Mouse (Mus musculus): ENCODE results near the gene Rel. TPM values are rescaled to one million over a fixed set of nuclear protein-coding genes. Genes with fewer than 3 reads are reported as not detected.

Gene Rel
- total and polyA plus RNA-seq, 3 experiments = 0.42 to 2.5 TPM; not detected in 1

DNA sequence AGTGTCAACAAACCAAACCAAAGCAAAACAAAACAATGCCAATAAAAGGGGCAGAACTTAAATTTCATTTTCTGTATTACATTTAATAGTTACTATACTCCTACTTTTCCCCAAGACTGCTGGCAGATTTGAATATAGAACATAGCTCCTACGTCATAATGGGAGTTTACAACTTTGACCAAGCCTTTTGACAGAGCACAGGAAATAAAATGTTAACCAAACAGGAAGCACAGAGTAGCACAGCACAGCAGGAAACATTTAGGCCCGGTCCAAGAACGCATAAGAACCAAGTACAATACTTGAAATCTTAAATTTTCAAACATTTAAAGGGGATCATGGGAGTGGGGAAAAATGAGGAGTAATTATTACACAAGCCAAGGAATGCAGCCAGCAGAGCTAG, 11.3 kb upstream of the Rel start:
- DNase-seq (ENCODE audit: low read depth, low spot score) = no peak
- Histone ChIP-seq H3K9me3 (replicated peaks; ENCODE audit: insufficient read depth, low read length) (no peaks in the 10 kb centered on the region), H3K27me3 (ENCODE audit: control insufficient read depth in 1 of 2, insufficient read depth in 2 of 2, low read length in 2 of 2) (peaks cover 0 to 10% of the 10 kb centered on the region in 2 experiments; a peak in 3 of 4 replicates), H3K36me3 (ENCODE audit: control insufficient read depth in 1 of 2, insufficient read depth in 2 of 2, low read length in 2 of 2) (no peaks in the 10 kb centered on the region), H3K4me3 (ENCODE audit: control insufficient read depth in 1 of 2, insufficient read depth in 1 of 2, low read depth in 2 of 2, low read length in 2 of 2) (no peak overlapping the region), H3K4me1 (ENCODE audit: control insufficient read depth in 1 of 2, insufficient read depth in 2 of 2, low read length in 2 of 2) (no peaks in the 10 kb centered on the region), H3K79me2 (ENCODE audit: control insufficient read depth, insufficient read depth, low read length, poor library complexity) (no peaks in the 10 kb centered on the region), H3K9ac (ENCODE audit: control insufficient read depth, low read depth, low read length, poor library complexity, severe bottlenecking) (no peak overlapping the region), H3K27ac (ENCODE audit: control insufficient read depth, low read depth, low read length) (no peak overlapping the region)
- TF ChIP-seq ZC3H11A (IDR thresholded peaks at IDR 0.05; ENCODE audit: low read depth, low read length) (no peak), MXI1 (IDR thresholded peaks at IDR 0.05; ENCODE audit: low read depth, low read length) (no peak), SIN3A (IDR thresholded peaks at IDR 0.05; ENCODE audit: low read length) (no peak), ZNF384 (IDR thresholded peaks at IDR 0.05; ENCODE audit: low read depth, low read length) (no peak), ETS1 (IDR thresholded peaks at IDR 0.05; ENCODE audit: low read depth, low read length) (no peak), SMC3 (IDR thresholded peaks at IDR 0.05; ENCODE audit: low read depth, low read length) (no peak), RAD21 (IDR thresholded peaks at IDR 0.05; ENCODE audit: low read depth, low read length) (no peak), MYC (IDR thresholded peaks at IDR 0.05; ENCODE audit: low read depth, low read length) (no peak), ELF1 (IDR thresholded peaks at IDR 0.05; ENCODE audit: low read depth, low read length) (no peak), POLR2AphosphoS5 (IDR thresholded peaks at IDR 0.05; ENCODE audit: borderline replicate concordance, low read depth, low read length) (no peak), MYB (IDR thresholded peaks at IDR 0.05; ENCODE audit: low read depth, low read length) (no peak), RCOR1 (IDR thresholded peaks at IDR 0.05; ENCODE audit: low read depth, low read length) (no peak), HCFC1 (IDR thresholded peaks at IDR 0.05; ENCODE audit: low read depth, low read length) (no peak), USF1 (IDR thresholded peaks at IDR 0.05; ENCODE audit: low read depth, low read length) (no peak), POLR2A (IDR thresholded peaks at IDR 0.05; ENCODE audit: control insufficient read depth in 1 of 2, insufficient read depth in 1 of 2, low read depth in 1 of 2, low read length in 2 of 2, poor library complexity in 1 of 2) (no peak), EP300 (IDR thresholded peaks at IDR 0.05; ENCODE audit: low read depth in 1 of 2, low read length in 2 of 2) (no peak), CHD2 (IDR thresholded peaks at IDR 0.05; ENCODE audit: low read length) (no peak), CTCF (IDR thresholded peaks at IDR 0.05 in 2 of 3, conservative IDR thresholded peaks at IDR 0.05 in 1 of 3; ENCODE audit: control insufficient read depth in 1 of 3, insufficient read depth in 1 of 3, low read depth in 2 of 3, low read length in 3 of 3, poor library complexity in 1 of 3, severe bottlenecking in 1 of 3) (no peak), E2F4 (IDR thresholded peaks at IDR 0.05; ENCODE audit: borderline replicate concordance, low read depth, low read length) (no peak), USF2 (IDR thresholded peaks at IDR 0.05; ENCODE audit: borderline replicate concordance in 1 of 2, insufficient read depth in 1 of 2, low read depth in 1 of 2, low read length in 2 of 2) (no peak)

DNA sequence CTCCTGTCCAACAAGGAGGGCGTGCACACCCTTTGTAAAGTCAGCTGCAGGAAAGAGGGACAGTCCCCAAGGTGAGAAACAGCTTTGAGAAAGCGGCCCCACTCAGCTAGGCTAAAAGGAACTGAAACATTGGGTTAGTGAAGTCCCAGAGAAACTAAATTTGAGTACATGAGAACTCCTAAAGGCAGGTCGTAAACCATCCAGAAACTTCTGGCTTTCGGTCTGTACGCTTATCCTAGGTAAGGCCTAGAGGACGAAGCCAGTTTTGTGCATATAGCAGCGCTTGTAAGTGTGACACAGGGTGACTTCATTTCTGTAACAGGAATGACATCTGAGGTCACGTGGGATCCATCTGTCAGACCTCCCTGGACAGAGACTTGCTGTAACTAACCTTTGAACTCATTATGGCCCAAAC, 8.0 kb upstream of the Rel start:
- H3K4me3 ChIP-seq (ENCODE audit: control insufficient read depth in 1 of 2, insufficient read depth in 1 of 2, low read depth in 2 of 2, low read length in 2 of 2) = no peak overlapping the region
- H3K36me3 ChIP-seq (ENCODE audit: control insufficient read depth in 1 of 2, insufficient read depth in 2 of 2, low read length in 2 of 2) = no peaks in the 10 kb centered on the region
- TF ChIP-seq POLR2AphosphoS5 (IDR thresholded peaks at IDR 0.05; ENCODE audit: borderline replicate concordance, low read depth, low read length) (no peak), POLR2AphosphoS2 (IDR thresholded peaks at IDR 0.05; ENCODE audit: low read length) (no peak), USF1 (IDR thresholded peaks at IDR 0.05; ENCODE audit: low read depth, low read length) (no peak), RAD21 (IDR thresholded peaks at IDR 0.05; ENCODE audit: low read depth, low read length) (no peak), EP300 (IDR thresholded peaks at IDR 0.05; ENCODE audit: low read depth in 1 of 2, low read length in 2 of 2) (no peak), POLR2A (IDR thresholded peaks at IDR 0.05; ENCODE audit: control insufficient read depth in 1 of 2, insufficient read depth in 1 of 2, low read depth in 1 of 2, low read length in 2 of 2, poor library complexity in 1 of 2) (no peak)
- H3K27ac ChIP-seq (ENCODE audit: control insufficient read depth, low read depth, low read length) = no peak overlapping the region
- no peaks in the 10 kb centered on the region for H3K9me3 ChIP-seq (replicated peaks; ENCODE audit: insufficient read depth, low read length)
- H3K9ac ChIP-seq (ENCODE audit: control insufficient read depth, low read depth, low read length, poor library complexity, severe bottlenecking) = no peak overlapping the region
- no peaks in the 10 kb centered on the region for H3K4me1 ChIP-seq (ENCODE audit: control insufficient read depth in 1 of 2, insufficient read depth in 2 of 2, low read length in 2 of 2)
- H3K27me3 ChIP-seq (ENCODE audit: control insufficient read depth in 1 of 2, insufficient read depth in 2 of 2, low read length in 2 of 2) = peaks cover 0 to 6% of the 10 kb centered on the region in 2 experiments; a peak in 2 of 4 replicates
- H3K79me2 ChIP-seq (ENCODE audit: control insufficient read depth, insufficient read depth, low read length, poor library complexity) = no peaks in the 10 kb centered on the region
- no peak for DNase-seq (ENCODE audit: low read depth, low spot score)
